Mouse (Mus musculus) neural tube, embryonic 13.5 days (tissue): Measurements from ENCODE around the gene Tmem132b. TPM values are rescaled to one million over a fixed set of nuclear protein-coding genes. Genes with fewer than 3 reads are reported as not detected.

Experiments
- ATAC-seq: fragments of 200-750 bp; cut with Nextera tagmentation; 2 replicates; pipeline ENCODE4 v1.8.0; 2017; ENCODE audit warnings: low read depth, mild to moderate bottlenecking, moderate TSS enrichment, moderate library complexity
- H3K27ac ChIP-seq: fragments of 300-500 bp; sonication (generic); replicated peaks from 2 replicates; pipeline ENCODE4 v1.5.1; 2015; ENCODE audit warnings: moderate library complexity, mild to moderate bottlenecking, inconsistent platforms
- H3K27me3 ChIP-seq: fragments of 300-500 bp; sonication (generic); 2 replicates; pipeline ENCODE4 v1.6.1; 2015; ENCODE audit warnings: mild to moderate bottlenecking, inconsistent platforms
- H3K36me3 ChIP-seq: fragments of 300-500 bp; sonication (generic); 2 replicates; pipeline ENCODE4 v1.6.1; 2015; ENCODE audit warnings: mild to moderate bottlenecking, inconsistent platforms
- H3K4me1 ChIP-seq: fragments of 300-500 bp; sonication (generic); replicated peaks from 2 replicates; pipeline ENCODE4 v1.6.1; 2015; ENCODE audit warnings: inconsistent platforms
- H3K4me2 ChIP-seq: fragments of 300-500 bp; sonication (generic); 2 replicates; pipeline ENCODE4 v1.6.1; 2015; ENCODE audit warnings: inconsistent platforms, mild to moderate bottlenecking, moderate library complexity
- H3K4me3 ChIP-seq: fragments of 300-500 bp; sonication (generic); 2 replicates; pipeline ENCODE4 v1.5.1; 2015; ENCODE audit warnings: mild to moderate bottlenecking, inconsistent platforms
- H3K9ac ChIP-seq: fragments of 300-500 bp; sonication (generic); 2 replicates; pipeline ENCODE4 v1.6.1; 2015; ENCODE audit warnings: moderate library complexity, mild to moderate bottlenecking, inconsistent platforms
- H3K9me3 ChIP-seq: fragments of 300-500 bp; sonication (generic); 2 replicates; pipeline ENCODE4 v1.6.1; 2016; ENCODE audit warnings: inconsistent platforms
- WGBS: fragments of 180-500 bp; shearing (Covaris S2); methylation state at CpG from one replicate; pipeline ENCODE4 v1.1.7; 2015; 5-methylcytosine and 5-hydroxymethylcytosine counted together
- polyA plus RNA-seq: library from polyadenylated mRNA; unstranded; fragments of >200 nt; fragmentation: Nextera tagmentation; extraction: Ambion mirVana; gene quantifications from 2 replicates; pipeline ENCODE4 v1.2.1, GENCODE M21; 2015

Gene Tmem132b
- polyA plus RNA-seq, 1 experiment from 2014 or later: 3.0 TPM

DNA sequence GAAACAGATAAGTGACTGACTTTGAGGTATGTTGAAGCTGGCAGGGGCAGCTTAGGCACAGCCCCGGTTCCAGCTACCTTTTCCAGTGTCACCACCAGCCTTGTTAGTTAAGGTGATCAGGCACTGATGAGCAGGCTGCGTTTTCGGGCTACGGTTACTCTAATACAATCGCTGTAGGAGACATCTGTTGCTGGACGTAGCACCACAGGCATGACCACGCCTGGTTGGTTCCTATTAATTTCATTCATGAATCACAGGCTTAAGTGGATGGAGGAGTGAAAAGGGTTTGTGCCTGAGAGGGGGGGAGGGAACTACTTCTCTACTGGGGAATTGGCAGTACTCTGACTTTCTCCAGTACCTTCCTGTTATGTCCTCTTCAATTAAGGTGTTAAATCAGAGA is 271.2 kb downstream of the Tmem132b start:
- Histone ChIP-seq H3K9me3 (no peaks in the 10 kb centered on the region), H3K9ac (no peak overlapping the region), H3K4me3 (no peak overlapping the region), H3K27ac (no peak overlapping the region), H3K27me3 (peaks cover 3% of the 10 kb centered on the region; the same call in 1 of the 2 replicates), H3K36me3 (no peaks in the 10 kb centered on the region), H3K4me2 (no peak overlapping the region), H3K4me1 (no peaks in the 10 kb centered on the region)
- 69% methylated on average over 7 of the region's 7 CpGs for WGBS
- no peak for ATAC-seq

GRCm38 (mm10) chr5:125805327-125805726 is 273.8 kb downstream of the Tmem132b start:
- Histone ChIP-seq H3K36me3 (no peaks in the 10 kb centered on the region), H3K27me3 (peaks cover 3% of the 10 kb centered on the region; the same call in 1 of the 2 replicates), H3K27ac (no peak overlapping the region), H3K9me3 (no peaks in the 10 kb centered on the region), H3K4me2 (no peak overlapping the region), H3K9ac (no peak overlapping the region), H3K4me1 (no peaks in the 10 kb centered on the region), H3K4me3 (no peak overlapping the region)
- 60% methylated on average over 5 of the region's 5 CpGs for WGBS
- ATAC-seq: no peak

DNA sequence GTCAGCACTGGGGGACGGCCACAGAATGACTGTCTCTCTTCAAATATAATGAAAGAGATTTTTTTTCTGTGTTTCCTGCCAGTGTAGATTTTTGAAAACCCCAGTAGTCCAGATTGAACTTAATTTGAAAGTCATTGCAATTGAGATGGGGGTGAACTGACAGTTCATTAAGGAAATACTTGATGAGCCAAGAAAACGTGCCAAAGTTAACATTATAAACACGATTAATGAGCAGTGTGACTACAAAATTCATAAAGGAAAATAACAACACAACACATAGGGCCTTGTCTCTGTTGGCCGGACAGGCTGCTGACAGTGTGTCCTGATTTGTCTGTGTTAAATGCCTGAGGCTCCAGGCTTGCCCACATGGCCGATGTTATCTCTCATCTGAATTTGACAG is 276.3 kb downstream of the Tmem132b start:
- no peaks in the 10 kb centered on the region for H3K27me3 ChIP-seq
- no peak for ATAC-seq
- 84% methylated on average over 5 of the region's 5 CpGs for WGBS

DNA sequence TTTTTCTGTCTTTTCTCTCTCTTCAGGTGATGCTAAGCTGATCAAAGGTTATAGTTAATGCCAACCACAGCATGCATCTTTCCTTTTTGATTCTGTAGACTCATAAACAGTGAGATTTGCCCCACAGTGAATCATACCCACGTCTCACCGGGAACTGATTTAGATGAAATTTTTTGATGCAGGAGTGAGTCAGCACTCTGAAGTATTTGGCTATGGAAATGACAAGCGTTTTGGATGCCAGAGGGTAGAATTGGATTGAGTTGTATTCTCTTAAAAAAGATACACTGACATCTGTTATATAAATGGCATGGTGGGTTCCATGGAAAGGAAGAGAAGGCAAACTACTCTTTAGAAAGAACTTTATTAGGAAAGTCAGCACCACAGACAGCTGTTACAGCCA is 297.8 kb downstream of the Tmem132b start:
- no peak overlapping the region for H3K4me2 ChIP-seq
- H3K9me3 ChIP-seq: no peaks in the 10 kb centered on the region
- WGBS: 82% methylated on average over 3 of the region's 3 CpGs
- ATAC-seq: no peak
- H3K4me3 ChIP-seq: no peak overlapping the region
- no peaks in the 10 kb centered on the region for H3K27me3 ChIP-seq
- no peak overlapping the region for H3K27ac ChIP-seq
- no peaks in the 10 kb centered on the region for H3K4me1 ChIP-seq
- H3K36me3 ChIP-seq: no peaks in the 10 kb centered on the region
- H3K9ac ChIP-seq: no peak overlapping the region

More for the DNA sequence above, 276.3 kb downstream of the Tmem132b start:
- Histone ChIP-seq H3K4me2 (no peak overlapping the region), H3K4me3 (no peak overlapping the region), H3K9ac (no peak overlapping the region), H3K27ac (no peak overlapping the region), H3K4me1 (no peaks in the 10 kb centered on the region), H3K36me3 (no peaks in the 10 kb centered on the region), H3K9me3 (no peaks in the 10 kb centered on the region)

DNA sequence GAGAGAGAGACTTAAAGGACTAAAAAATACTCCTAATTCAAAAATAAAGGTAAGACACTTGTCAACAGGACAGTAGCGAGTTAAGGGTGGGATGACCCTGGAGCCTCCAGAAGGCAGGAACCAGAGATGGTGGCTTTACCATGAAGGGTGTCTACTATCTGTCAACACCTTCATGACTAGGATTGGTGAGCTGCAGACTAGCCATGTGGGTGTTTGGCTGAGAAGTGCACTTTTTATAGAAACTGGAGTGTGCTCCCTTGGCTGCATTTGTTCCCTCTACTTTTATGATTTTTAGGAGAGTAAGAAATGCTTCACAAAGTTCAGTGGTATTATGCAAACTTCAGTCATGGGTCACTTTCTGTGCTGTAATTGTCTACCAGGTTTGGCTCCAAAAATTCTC is 304.3 kb downstream of the Tmem132b start:
- Histone ChIP-seq H3K27me3 (no peaks in the 10 kb centered on the region), H3K36me3 (no peaks in the 10 kb centered on the region), H3K4me3 (no peak overlapping the region), H3K9me3 (no peaks in the 10 kb centered on the region), H3K4me2 (no peak overlapping the region), H3K9ac (no peak overlapping the region), H3K4me1 (no peaks in the 10 kb centered on the region), H3K27ac (no peak overlapping the region)
- 92% methylated on average over 1 of the region's 1 CpGs for WGBS
- no peak for ATAC-seq

GRCm38 (mm10) chr5:125836761-125837160 is 305.2 kb downstream of the Tmem132b start:
- 84% methylated on average over 5 of the region's 5 CpGs for WGBS
- no peak for ATAC-seq
- Histone ChIP-seq H3K9ac (no peak overlapping the region), H3K4me3 (no peak overlapping the region), H3K9me3 (no peaks in the 10 kb centered on the region), H3K36me3 (no peaks in the 10 kb centered on the region), H3K27ac (no peak overlapping the region), H3K27me3 (no peaks in the 10 kb centered on the region), H3K4me1 (no peaks in the 10 kb centered on the region), H3K4me2 (no peak overlapping the region)

Other genes with a start within 250 kb of the Tmem132b start
- gene Scarb1, start 190.7 kb upstream of the Tmem132b start, polyA plus RNA-seq: 28.8 and 33.2 TPM in 2 replicates
- 0.52 and 0.73 TPM in 2 replicates for gene Gm10382, start 142.5 kb upstream of the Tmem132b start, polyA plus RNA-seq
- 1,127 and 1,268 TPM in 2 replicates for gene Ubc, start 141.6 kb upstream of the Tmem132b start, polyA plus RNA-seq
- gene Dhx37, start 97.7 kb upstream of the Tmem132b start, polyA plus RNA-seq: 9.0 and 10.6 TPM in 2 replicates
- gene Bri3bp, start 90.2 kb upstream of the Tmem132b start, polyA plus RNA-seq: 33.3 and 33.8 TPM in 2 replicates
- 65.5 and 69.2 TPM in 2 replicates for gene Aacs, start 56.0 kb upstream of the Tmem132b start, polyA plus RNA-seq